Mouse (Mus musculus) heart, embryonic 10.5 days (tissue): ENCODE measurements around the gene Hoxa6. TPM values are rescaled to one million over a fixed set of nuclear protein-coding genes. Genes with fewer than 3 reads are reported as not detected.
A peak's percentile ranks its signal among the peaks of the same experiment; 100 is the strongest.

Source experiments
- DNase-seq: peaks from one replicate; pipeline ENCODE4 v3.0.0-alpha.2; 2017; ENCODE audit warnings: low spot score
- H3K27ac ChIP-seq: fragments of 300-500 bp; sonication (generic); 2 replicates; pipeline ENCODE4 v1.5.1; 2016; ENCODE audit warnings: mild to moderate bottlenecking
- H3K27me3 ChIP-seq: fragments of 300-500 bp; sonication (generic); 2 replicates; pipeline ENCODE4 v1.6.1; 2016; ENCODE audit warnings: mild to moderate bottlenecking; ENCODE audit not compliant: poor library complexity, insufficient read depth, severe bottlenecking
- H3K36me3 ChIP-seq: fragments of 300-500 bp; sonication (generic); 2 replicates; pipeline ENCODE4 v1.6.1; 2016; ENCODE audit warnings: mild to moderate bottlenecking, moderate library complexity
- H3K4me1 ChIP-seq: fragments of 300-500 bp; sonication (generic); 2 replicates; pipeline ENCODE4 v1.6.1; 2016; ENCODE audit warnings: mild to moderate bottlenecking
- H3K4me3 ChIP-seq: fragments of 300-500 bp; sonication (generic); 2 replicates; pipeline ENCODE4 v1.5.1; 2016; ENCODE audit warnings: mild to moderate bottlenecking, moderate library complexity
- H3K9me3 ChIP-seq: fragments of 300-500 bp; sonication (generic); 2 replicates; pipeline ENCODE4 v1.6.1; 2016; ENCODE audit warnings: mild to moderate bottlenecking, moderate library complexity
- WGBS: fragments of 180-500 bp; shearing (Covaris S2); methylation state at CpG from one replicate; pipeline ENCODE4 v1.1.7; 2016; 5-methylcytosine and 5-hydroxymethylcytosine counted together
- polyA plus RNA-seq: library from polyadenylated mRNA; unstranded; fragments of >200 nt; fragmentation: Nextera tagmentation; extraction: Ambion mirVana; gene quantifications from 2 replicates; pipeline ENCODE4 v1.2.1, GENCODE M21; 2016

Hoxa6 gene
- polyA plus RNA-seq, 1 experiment from 2014 or later = 0.30 TPM

DNA sequence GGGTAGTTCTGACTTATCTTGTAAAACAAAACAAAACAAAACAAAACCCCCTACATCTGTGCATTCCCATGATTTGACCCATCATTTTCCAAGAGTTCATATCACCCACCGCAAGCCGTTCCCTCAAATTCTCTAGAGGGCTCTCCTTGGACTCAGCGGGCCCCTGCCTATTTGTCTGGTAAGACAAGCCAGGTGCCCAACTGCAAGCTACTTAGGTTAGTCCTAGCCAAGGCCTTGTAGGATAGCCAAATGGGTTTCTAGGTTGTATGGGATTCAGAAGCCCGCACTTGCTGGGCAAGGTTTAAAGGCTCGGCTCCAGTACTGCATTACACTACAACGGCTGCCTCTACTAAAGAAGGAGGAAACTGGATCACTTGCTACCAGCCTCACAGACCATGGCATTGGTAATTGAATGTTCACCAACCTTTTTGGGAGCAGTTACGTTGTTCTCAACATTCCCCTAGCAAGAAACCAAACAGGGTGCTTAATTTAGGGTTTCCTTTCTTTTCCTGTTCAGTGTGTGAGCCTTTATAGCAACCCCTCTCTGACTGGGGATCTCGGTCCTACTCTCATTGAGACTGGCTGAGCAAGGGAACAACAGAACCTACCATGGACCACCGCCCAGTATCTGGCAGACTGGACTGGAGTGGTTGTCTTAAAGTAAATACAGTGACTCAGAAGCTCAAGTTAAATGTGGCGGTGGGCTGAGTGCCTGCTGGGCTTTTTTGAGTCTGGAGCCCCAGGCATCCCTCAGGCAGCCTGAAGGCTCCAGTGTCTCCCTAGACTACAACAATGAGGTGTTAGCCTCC lies 29.0 kb upstream of the Hoxa6 start:
- Histone ChIP-seq H3K9me3 (no peaks in the 10 kb centered on the region), H3K4me3 (no peak overlapping the region), H3K27me3 (peaks cover 99% of the 10 kb centered on the region), H3K36me3 (no peaks in the 10 kb centered on the region), H3K4me1 (peaks cover 15% of the 10 kb centered on the region), H3K27ac (no peak overlapping the region)
- WGBS = 10% methylated on average over 10 of the region's 10 CpGs
- peak; percentile 64 for DNase-seq

DNA sequence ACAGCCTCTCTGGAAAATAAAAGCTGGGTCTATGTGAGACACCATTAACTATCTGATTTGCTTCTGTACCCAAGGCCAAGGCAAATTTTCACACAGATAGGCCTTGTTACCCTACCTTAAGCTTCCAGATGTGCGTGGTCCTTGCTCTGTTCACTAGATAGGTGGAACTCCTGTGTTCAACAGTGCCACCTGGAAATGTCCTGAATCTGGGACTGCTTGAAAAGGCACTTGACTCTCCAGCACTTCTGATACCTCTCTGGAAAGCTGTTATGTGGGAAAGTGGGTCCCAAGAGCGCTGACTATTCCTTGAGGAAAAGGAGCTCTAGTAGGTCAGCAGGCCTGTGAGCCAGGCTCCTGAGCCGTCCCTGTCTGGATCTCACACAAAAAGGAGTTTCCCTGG lies 28.3 kb upstream of the Hoxa6 start:
- Histone ChIP-seq H3K9me3 (no peaks in the 10 kb centered on the region), H3K36me3 (no peaks in the 10 kb centered on the region), H3K4me3 (no peak overlapping the region), H3K4me1 (peaks cover 15% of the 10 kb centered on the region), H3K27me3 (peaks cover 100% of the 10 kb centered on the region), H3K27ac (no peak overlapping the region)
- DNase-seq = peak; percentile 61
- 8% methylated on average over 3 of the region's 3 CpGs for WGBS

DNA sequence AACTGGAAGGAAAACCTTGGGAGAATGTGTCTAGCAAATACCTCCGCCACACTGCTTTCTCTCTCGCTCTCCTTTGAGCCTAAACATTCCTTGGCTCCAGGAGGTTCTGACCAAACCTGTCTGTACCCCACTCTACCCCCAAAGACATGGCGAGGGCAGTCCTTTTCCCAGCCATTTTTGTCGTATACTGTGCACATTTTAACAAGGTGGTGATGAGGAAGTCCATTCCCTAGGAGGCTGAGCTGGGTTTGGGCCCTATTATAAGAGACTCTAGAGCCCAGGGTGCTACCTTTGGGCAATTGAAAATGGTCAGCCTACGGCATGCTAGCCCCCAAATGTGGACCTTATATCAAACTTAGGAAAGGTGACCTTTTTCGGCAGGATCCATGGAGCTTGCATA lies 27.3 kb upstream of the Hoxa6 start:
- Histone ChIP-seq H3K9me3 (no peaks in the 10 kb centered on the region), H3K4me3 (no peak overlapping the region), H3K27me3 (peaks cover 99% of the 10 kb centered on the region), H3K36me3 (no peaks in the 10 kb centered on the region), H3K4me1 (peaks cover 15% of the 10 kb centered on the region), H3K27ac (no peak overlapping the region)
- 15% methylated on average over 6 of the region's 6 CpGs for WGBS
- DNase-seq = peak; percentile 17

DNA sequence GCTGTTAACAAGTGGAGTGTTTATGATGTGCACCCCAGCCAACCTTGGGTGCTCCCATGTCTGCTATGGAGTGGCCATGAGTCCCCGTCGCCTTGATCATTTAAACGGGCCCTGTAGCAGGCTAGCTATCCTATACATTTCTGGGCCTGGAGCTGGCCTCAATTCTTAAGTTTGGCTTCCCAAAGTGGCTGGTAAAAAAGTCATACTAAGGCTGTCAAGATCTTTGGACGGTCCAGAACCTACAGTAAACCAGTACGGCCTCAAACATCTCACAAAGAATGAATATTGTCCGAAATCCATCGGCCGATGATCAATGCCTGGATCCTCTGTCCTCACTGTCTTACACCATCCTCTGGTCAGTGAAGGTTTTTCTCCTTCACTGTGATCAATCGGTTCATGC lies 26.7 kb upstream of the Hoxa6 start:
- no peak overlapping the region for H3K27ac ChIP-seq
- no peak overlapping the region for H3K4me3 ChIP-seq
- WGBS = 23% methylated on average over 9 of the region's 9 CpGs
- no peak for DNase-seq
- H3K27me3 ChIP-seq = peaks cover 99% of the 10 kb centered on the region
- no peaks in the 10 kb centered on the region for H3K36me3 ChIP-seq
- no peaks in the 10 kb centered on the region for H3K9me3 ChIP-seq
- peaks cover 19% of the 10 kb centered on the region for H3K4me1 ChIP-seq

DNA sequence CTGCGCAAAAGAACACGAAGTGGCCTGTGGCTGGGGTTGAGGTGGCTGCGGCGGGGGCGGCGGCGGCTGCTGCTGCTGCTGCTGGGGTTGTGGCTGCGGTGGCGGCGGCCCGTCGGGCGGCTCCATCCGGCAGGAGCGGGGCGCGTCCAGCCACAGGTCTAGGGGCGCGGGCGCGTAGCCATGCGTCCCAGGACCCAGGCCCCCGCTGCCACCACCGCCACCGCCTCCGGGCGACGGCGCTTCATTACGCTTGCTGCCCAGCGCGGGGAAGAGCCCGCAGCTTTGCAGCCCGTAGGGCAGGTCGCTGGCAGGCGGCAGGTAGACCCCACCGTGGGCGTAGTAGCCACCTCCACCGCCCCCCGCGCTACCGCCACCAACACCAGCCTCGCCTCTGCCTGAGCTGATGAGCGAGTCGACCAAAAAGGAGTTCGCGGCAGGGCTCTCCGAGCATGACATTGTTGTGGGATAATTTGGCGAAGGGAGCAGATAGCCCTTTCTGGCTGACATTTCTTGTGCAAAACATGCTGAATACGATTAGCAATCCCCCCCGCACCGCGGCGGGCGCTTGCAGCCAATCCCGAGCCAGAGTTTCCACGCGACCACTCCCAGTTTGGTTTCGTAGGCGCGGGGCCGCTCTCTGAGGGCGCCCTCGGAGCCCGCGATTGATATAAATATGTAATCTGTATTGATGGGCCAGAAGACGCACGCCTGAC lies 26.1 kb upstream of the Hoxa6 start:
- Histone ChIP-seq H3K4me1 (peaks cover 16% of the 10 kb centered on the region), H3K9me3 (no peaks in the 10 kb centered on the region), H3K4me3 (peak overlapping the region; percentile 41), H3K27me3 (peaks cover 99% of the 10 kb centered on the region), H3K36me3 (no peaks in the 10 kb centered on the region), H3K27ac (peak overlapping the region; percentile 53; the same call in 1 of the 2 replicates)
- 2% methylated on average over 65 of the region's 68 CpGs for WGBS
- peak; percentile 74 for DNase-seq

DNA sequence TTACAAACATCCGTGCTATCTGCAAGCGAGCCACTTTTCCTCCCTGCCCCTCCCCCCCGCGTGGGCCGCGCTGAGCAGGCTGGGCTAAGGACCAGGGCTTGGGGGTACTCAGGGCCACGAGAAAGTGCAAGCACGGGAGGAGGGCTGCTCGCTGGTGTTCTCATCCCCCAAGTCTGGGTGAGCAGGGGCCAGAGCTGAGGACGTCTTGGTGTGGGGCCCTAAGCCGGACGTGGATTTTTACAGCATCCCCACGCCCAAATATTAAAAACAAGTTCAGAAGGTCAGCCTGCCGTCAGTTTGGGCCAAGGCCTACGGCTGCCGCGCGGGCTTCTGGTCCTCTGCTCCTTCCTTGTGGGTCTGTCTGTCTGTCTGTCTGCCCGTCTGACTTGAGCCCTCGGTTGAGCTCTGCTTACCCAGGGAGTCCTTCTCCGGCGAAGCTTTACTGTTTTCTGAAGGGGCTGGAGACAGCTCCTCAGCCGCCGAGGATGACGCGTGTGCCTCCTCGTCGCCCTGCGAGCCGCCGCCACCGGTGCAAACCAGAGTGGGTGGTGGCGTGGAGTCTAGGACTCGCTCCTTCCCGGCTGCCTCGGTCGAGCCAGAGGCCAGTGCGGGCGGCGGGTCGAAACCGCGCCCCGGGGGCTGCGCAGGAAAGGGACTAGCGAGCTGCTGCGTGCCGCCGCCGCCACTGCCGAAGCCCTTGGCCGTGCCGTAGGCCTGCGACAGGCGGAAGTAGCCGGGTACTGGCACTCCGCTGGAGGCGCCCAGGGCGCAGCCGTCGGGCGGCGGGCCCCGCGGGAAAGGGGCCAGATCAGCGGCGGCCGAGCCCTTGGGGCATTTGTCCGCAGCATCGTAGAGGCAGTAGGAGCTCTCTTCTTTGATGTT lies 25.3 kb upstream of the Hoxa6 start:
- WGBS = under 1% methylated on average over 70 of the region's 70 CpGs

DNA sequence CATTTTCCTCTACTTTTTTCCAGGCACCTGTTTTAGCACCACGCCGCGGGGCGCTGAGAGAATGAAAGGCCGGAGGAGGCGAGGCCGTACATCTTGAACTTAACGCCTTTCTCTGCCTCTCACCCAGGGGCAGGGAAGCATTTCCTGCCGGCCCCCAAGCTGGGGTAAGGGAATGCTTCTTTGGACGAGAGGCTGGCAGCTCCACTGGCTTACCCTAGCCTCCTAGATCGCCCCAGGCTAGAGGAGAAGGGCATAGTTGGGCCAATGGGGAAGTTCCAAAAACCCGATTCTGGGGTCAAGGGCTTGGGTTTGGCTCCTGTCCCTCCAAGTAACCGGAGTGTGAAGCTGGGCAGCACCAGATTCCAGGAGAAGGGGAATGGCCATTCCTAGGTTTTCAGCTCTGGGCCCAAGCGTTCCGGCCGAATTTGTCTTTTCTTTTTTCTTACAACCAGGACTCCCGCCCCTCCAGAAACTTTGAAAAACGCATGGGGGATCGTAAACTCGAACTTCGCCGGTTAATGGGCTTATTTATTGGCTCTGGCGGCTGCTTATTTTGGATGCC lies 24.5 kb upstream of the Hoxa6 start:
- H3K27me3 ChIP-seq = peaks cover 99% of the 10 kb centered on the region
- H3K4me3 ChIP-seq = peak overlapping the region; percentile 22; the same call in 1 of the 2 replicates
- H3K36me3 ChIP-seq = no peaks in the 10 kb centered on the region
- H3K4me1 ChIP-seq = peaks cover 20% of the 10 kb centered on the region
- 2% methylated on average over 23 of the region's 23 CpGs for WGBS
- no peaks in the 10 kb centered on the region for H3K9me3 ChIP-seq
- peak; percentile 72 for DNase-seq
- no peak overlapping the region for H3K27ac ChIP-seq

More for the DNA sequence above, 25.3 kb upstream of the Hoxa6 start:
- peaks cover 99% of the 10 kb centered on the region for H3K27me3 ChIP-seq
- peak; percentile 76 for DNase-seq
- H3K36me3 ChIP-seq = no peaks in the 10 kb centered on the region
- H3K4me3 ChIP-seq = peak overlapping the region; percentile 41
- peak overlapping the region; percentile 53; the same call in 1 of the 2 replicates for H3K27ac ChIP-seq
- H3K9me3 ChIP-seq = no peaks in the 10 kb centered on the region
- H3K4me1 ChIP-seq = peaks cover 20% of the 10 kb centered on the region

DNA sequence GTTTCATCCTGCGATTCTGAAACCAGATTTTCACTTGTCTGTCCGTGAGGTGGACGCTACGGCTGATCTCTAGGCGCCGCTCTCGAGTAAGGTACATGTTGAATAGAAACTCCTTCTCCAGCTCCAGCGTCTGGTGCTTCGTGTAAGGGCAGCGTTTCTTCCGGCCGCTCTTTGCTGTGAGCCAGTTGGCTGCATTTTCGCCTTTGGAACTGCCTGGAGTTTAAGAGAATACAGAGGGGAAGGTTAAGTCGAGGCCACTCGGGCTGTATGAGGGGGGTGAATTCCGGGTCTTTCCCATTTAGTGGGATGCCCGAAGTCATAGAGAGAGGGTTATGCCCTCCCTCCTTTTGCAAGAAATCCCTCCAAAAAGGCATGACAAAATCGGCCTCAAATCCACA lies 24.0 kb upstream of the Hoxa6 start:
- no peak for DNase-seq
- no peaks in the 10 kb centered on the region for H3K9me3 ChIP-seq
- H3K27ac ChIP-seq = no peak overlapping the region
- H3K4me1 ChIP-seq = peaks cover 20% of the 10 kb centered on the region
- WGBS = under 1% methylated on average over 18 of the region's 18 CpGs
- H3K27me3 ChIP-seq = peaks cover 99% of the 10 kb centered on the region
- 0 out of 2 replicates have a peak overlapping the region, but pooled peaks have one; percentile 16 for H3K4me3 ChIP-seq
- no peaks in the 10 kb centered on the region for H3K36me3 ChIP-seq

DNA sequence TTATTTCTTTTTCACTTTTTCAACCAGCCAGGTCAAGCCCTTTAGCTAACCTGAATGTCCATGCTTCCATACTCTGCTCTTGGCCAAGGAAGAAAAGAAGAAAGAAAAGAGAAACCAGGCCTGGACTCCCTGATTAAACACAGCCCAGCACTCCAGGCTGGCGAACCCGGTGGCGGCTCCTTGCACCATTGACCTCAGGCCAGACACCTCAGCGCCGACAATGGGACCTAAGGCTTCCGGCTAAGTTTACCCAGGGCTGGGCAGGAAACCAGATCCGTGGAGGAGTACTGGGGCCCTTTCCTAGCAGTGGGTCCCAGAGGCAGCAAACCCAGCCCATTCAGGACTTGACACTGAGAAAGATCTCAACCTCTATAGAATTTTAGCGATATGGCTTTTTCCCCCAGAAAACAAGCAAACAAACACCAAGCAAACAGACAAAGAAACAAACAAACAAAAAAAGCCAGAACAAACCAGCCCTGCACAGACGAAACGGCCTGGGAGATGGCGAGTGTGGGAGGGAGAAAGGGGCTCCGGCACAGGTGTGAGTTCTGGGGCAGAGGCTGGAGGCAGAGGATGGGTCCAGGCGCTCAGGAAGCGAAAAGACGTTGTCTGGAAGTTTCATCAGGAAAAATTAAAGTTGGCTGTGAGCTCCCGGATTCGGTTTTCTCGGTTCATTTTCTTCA lies 23.5 kb upstream of the Hoxa6 start:
- WGBS = 1% methylated on average over 18 of the region's 18 CpGs
- Histone ChIP-seq H3K36me3 (no peaks in the 10 kb centered on the region), H3K9me3 (no peaks in the 10 kb centered on the region), H3K27ac (no peak overlapping the region), H3K4me1 (peaks cover 20% of the 10 kb centered on the region), H3K4me3 (0 out of 2 replicates have a peak overlapping the region, but pooled peaks have one; percentile 0), H3K27me3 (peaks cover 99% of the 10 kb centered on the region)
- DNase-seq = no peak

DNA sequence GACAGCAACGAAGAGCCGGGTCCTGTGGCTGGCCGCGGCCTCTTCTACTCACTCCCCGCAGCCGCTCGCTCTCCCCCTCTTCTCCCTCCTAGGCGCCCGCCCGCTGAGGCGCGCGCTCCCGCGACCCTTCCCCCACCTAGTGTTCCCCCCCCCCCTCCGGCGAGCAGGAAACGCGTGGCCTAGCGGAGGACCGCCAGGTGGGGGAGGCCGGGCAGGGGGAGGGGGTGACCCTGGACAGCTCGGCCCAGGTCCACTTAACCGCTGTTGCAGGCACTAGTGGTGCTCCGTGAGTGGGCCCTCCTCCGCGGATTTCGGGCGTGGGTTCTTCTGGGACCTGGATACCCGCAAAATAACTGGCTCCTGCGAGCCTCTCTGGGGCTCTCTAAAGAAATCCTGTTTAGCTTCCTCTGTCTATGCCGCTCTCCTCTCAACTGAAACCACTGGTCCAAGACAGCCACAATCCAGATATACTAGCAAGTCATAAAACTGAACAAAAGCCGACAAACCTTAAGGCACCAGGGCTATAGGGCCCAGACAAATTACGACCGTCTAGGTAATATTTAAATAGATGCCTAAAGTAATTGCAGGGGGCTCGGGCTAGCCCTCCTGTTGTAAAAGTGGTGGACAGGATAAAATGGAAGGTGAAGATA lies 22.1 kb upstream of the Hoxa6 start, which contains the start of gene Hoxa9:
Gene Hoxa9 (minus strand): TSS at position 574 of the 650 bp plus-strand sequence.
- peaks cover 99% of the 10 kb centered on the region for H3K27me3 ChIP-seq
- no peak within 1 kb of the TSS for H3K27ac ChIP-seq
- peak within 1 kb of the TSS; percentile 34 for H3K4me3 ChIP-seq
- DNase-seq = no peak
- no peaks in the 10 kb centered on the region for H3K36me3 ChIP-seq
- H3K4me1 ChIP-seq = peaks cover 25% of the 10 kb centered on the region
- WGBS = 2% methylated on average over 34 of the region's 36 CpGs
- no peaks in the 10 kb centered on the region for H3K9me3 ChIP-seq

- WGBS = 1% methylated on average over 44 of the region's 44 CpGs
- H3K27ac ChIP-seq = no peak overlapping the region
- H3K27me3 ChIP-seq = peaks cover 99% of the 10 kb centered on the region
- H3K9me3 ChIP-seq = no peaks in the 10 kb centered on the region
- H3K4me1 ChIP-seq = peaks cover 26% of the 10 kb centered on the region
- DNase-seq = no peak
- no peaks in the 10 kb centered on the region for H3K36me3 ChIP-seq
- H3K4me3 ChIP-seq = peak overlapping the region; percentile 34; the same call in 1 of the 2 replicates
Observed at GRCm38 (mm10) chr6:52229558-52230416, 21.3 kb upstream of the Hoxa6 start.
